Mouse (Mus musculus): ENCODE results near the gene Elovl6. TPM values are rescaled to one million over a fixed set of nuclear protein-coding genes. Genes with fewer than 3 reads are reported as not detected.

Elovl6 gene
- polyA plus RNA-seq, 1 experiment from 2014 or later, result 24.4 TPM

DNA sequence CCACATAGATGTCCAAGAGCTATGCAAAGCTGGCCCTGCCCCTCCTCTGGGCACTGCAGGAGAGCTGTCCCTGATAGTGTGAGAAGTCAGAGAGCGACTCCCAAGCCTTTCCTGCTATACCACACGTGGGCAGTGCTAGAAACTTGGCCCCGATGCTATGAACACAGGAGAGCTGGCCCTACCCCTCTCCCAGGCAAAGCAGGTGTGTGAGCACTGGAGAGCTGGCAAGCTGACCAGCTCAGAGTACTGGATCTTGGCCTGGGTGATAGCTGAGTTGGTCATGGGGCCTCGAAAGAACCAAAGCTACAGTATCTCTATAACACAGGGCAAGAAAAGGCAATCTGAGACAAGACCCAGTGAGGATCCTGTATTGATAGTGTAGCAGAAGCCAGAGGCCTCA is 124.4 kb downstream of the Elovl6 start:
- H3K9me3 ChIP-seq (replicated peaks; ENCODE audit: control insufficient read depth, low read length), result no peaks in the 10 kb centered on the region
- no peak overlapping the region for H3K4me3 ChIP-seq (ENCODE audit: low read depth, low read length)
- ATAC-seq (no peak), DNase-seq (ENCODE audit: low spot score) (no peak)
- WGBS, result 89% methylated on average over 4 of the region's 4 CpGs
- no peaks in the 10 kb centered on the region for H3K4me1 ChIP-seq (ENCODE audit: control insufficient read depth, insufficient read depth, low read length)
- H3K27ac ChIP-seq (ENCODE audit: low read depth, low read length), result no peak overlapping the region
- no peaks in the 10 kb centered on the region for H3K36me3 ChIP-seq (ENCODE audit: control insufficient read depth, insufficient read depth, low read length)
- no peak overlapping the region for H3K9ac ChIP-seq (ENCODE audit: low read length)
- H3K27me3 ChIP-seq (replicated peaks; ENCODE audit: control insufficient read depth, insufficient read depth, low read length), result no peaks in the 10 kb centered on the region
- no peak overlapping the region for H3K4me2 ChIP-seq (ENCODE audit: low read length)

GRCm38 (mm10) chr3:129657222-129657621 is 125.1 kb downstream of the Elovl6 start:
- WGBS, result 90% methylated on average over 9 of the region's 9 CpGs
- no peaks in the 10 kb centered on the region for H3K27me3 ChIP-seq (replicated peaks; ENCODE audit: control insufficient read depth, insufficient read depth, low read length)
- no peaks in the 10 kb centered on the region for H3K4me1 ChIP-seq (ENCODE audit: control insufficient read depth, insufficient read depth, low read length)
- H3K4me3 ChIP-seq (ENCODE audit: low read depth, low read length), result no peak overlapping the region
- H3K9ac ChIP-seq (ENCODE audit: low read length), result no peak overlapping the region
- no peak overlapping the region for H3K4me2 ChIP-seq (ENCODE audit: low read length)
- DNase-seq (ENCODE audit: low spot score) (no peak), ATAC-seq (no peak)
- no peak overlapping the region for H3K27ac ChIP-seq (ENCODE audit: low read depth, low read length)
- H3K9me3 ChIP-seq (replicated peaks; ENCODE audit: control insufficient read depth, low read length), result no peaks in the 10 kb centered on the region
- H3K36me3 ChIP-seq (ENCODE audit: control insufficient read depth, insufficient read depth, low read length), result no peaks in the 10 kb centered on the region

- DNase-seq (ENCODE audit: low spot score) (no peak), ATAC-seq (no peak)
- H3K27ac ChIP-seq (ENCODE audit: low read depth, low read length), result no peak overlapping the region
- no peak overlapping the region for H3K4me3 ChIP-seq (ENCODE audit: low read depth, low read length)
- no peak overlapping the region for H3K4me2 ChIP-seq (ENCODE audit: low read length)
- H3K36me3 ChIP-seq (ENCODE audit: control insufficient read depth, insufficient read depth, low read length), result no peaks in the 10 kb centered on the region
- H3K27me3 ChIP-seq (replicated peaks; ENCODE audit: control insufficient read depth, insufficient read depth, low read length), result no peaks in the 10 kb centered on the region
- WGBS, result 95% methylated on average over 11 of the region's 11 CpGs
- H3K4me1 ChIP-seq (ENCODE audit: control insufficient read depth, insufficient read depth, low read length), result no peaks in the 10 kb centered on the region
- H3K9me3 ChIP-seq (replicated peaks; ENCODE audit: control insufficient read depth, low read length), result no peaks in the 10 kb centered on the region
- no peak overlapping the region for H3K9ac ChIP-seq (ENCODE audit: low read length)
Observed at GRCm38 (mm10) chr3:129657775-129658174, 125.6 kb downstream of the Elovl6 start.

DNA sequence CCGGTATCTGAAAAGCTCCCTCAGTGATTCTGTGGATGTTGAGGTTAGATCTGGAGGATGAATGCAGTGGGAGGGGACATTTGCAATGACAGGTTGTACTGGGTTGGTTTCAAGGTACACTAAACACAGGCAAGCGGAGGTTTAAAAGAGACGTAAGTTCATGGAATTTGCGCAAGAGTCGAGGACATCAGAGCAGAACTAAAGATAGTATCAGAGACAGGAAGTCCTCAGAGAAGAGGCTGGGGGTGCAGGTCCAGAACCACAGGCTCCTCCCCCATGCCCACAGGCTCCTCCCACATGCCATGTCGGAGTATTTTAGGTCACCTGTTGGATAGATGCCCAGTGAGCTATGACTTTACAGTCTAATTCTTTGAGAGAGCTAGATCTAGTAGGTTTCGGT is 126.6 kb downstream of the Elovl6 start:
- H3K27ac ChIP-seq (ENCODE audit: low read depth, low read length), result no peak overlapping the region
- no peak overlapping the region for H3K4me2 ChIP-seq (ENCODE audit: low read length)
- WGBS, result 94% methylated on average over 7 of the region's 7 CpGs
- H3K9ac ChIP-seq (ENCODE audit: low read length), result no peak overlapping the region
- no peaks in the 10 kb centered on the region for H3K36me3 ChIP-seq (ENCODE audit: control insufficient read depth, insufficient read depth, low read length)
- H3K4me1 ChIP-seq (ENCODE audit: control insufficient read depth, insufficient read depth, low read length), result no peaks in the 10 kb centered on the region
- H3K27me3 ChIP-seq (replicated peaks; ENCODE audit: control insufficient read depth, insufficient read depth, low read length), result no peaks in the 10 kb centered on the region
- DNase-seq (ENCODE audit: low spot score) (no peak), ATAC-seq (no peak)
- H3K4me3 ChIP-seq (ENCODE audit: low read depth, low read length), result no peak overlapping the region
- H3K9me3 ChIP-seq (replicated peaks; ENCODE audit: control insufficient read depth, low read length), result no peaks in the 10 kb centered on the region

DNA sequence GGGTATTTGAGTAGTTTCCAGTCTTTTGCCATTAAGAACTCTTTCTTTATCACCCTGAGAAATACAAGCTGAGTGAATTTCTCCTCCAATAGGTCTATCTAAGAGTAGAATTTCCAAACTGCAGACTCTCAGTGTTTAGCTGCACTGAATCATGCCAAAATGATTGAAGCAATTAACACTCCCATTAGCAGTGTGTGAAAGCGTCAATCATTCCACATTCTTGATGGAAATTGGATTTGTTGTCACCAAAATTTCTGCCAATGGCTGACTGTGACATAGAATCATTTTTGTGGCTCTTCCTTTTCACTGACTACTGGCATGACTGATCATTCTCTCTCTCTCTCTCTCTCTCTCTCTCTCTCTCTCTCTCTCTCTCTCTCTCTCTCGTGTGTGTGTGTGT is 131.8 kb downstream of the Elovl6 start:
- ATAC-seq (no peak), DNase-seq (ENCODE audit: low spot score) (peak; percentile 50)
- no peak overlapping the region for H3K4me3 ChIP-seq (ENCODE audit: low read depth, low read length)
- no peaks in the 10 kb centered on the region for H3K27me3 ChIP-seq (replicated peaks; ENCODE audit: control insufficient read depth, insufficient read depth, low read length)
- no peak overlapping the region for H3K4me2 ChIP-seq (ENCODE audit: low read length)
- H3K9me3 ChIP-seq (replicated peaks; ENCODE audit: control insufficient read depth, low read length), result no peaks in the 10 kb centered on the region
- WGBS, result 75% methylated on average over 2 of the region's 2 CpGs
- H3K4me1 ChIP-seq (ENCODE audit: control insufficient read depth, insufficient read depth, low read length), result no peaks in the 10 kb centered on the region
- H3K36me3 ChIP-seq (ENCODE audit: control insufficient read depth, insufficient read depth, low read length), result no peaks in the 10 kb centered on the region
- H3K27ac ChIP-seq (ENCODE audit: low read depth, low read length), result no peak overlapping the region
- no peak overlapping the region for H3K9ac ChIP-seq (ENCODE audit: low read length)

DNA sequence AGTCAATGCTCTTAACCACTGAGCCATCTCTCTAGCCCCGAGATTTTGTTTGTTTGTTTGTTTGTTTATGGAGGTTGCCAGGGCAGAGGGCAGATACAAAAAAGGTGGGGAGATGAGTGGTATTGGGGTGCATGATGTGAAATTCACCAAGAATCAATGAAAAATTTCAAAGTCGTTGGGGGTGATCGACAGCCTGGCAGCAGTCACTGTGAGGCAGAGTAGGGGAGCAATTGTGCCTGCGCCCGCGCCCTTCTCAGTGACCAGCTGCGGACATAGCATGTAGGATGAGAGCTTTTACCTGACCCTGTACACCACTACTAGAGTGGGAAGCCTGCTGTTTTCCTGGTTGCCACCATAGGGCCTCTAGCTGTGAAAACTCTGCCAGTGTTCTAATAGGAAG is 143.8 kb downstream of the Elovl6 start:
- Histone ChIP-seq H3K9me3 (replicated peaks; ENCODE audit: control insufficient read depth, low read length) (no peaks in the 10 kb centered on the region), H3K27me3 (replicated peaks; ENCODE audit: control insufficient read depth, insufficient read depth, low read length) (no peaks in the 10 kb centered on the region), H3K4me1 (ENCODE audit: control insufficient read depth, insufficient read depth, low read length) (no peaks in the 10 kb centered on the region), H3K4me3 (ENCODE audit: low read depth, low read length) (no peak overlapping the region), H3K4me2 (ENCODE audit: low read length) (no peak overlapping the region), H3K27ac (ENCODE audit: low read depth, low read length) (no peak overlapping the region), H3K36me3 (ENCODE audit: control insufficient read depth, insufficient read depth, low read length) (no peaks in the 10 kb centered on the region), H3K9ac (ENCODE audit: low read length) (no peak overlapping the region)
- DNase-seq (ENCODE audit: low spot score), result no peak
- WGBS, result 91% methylated on average over 7 of the region's 7 CpGs
- no peak for ATAC-seq

DNA sequence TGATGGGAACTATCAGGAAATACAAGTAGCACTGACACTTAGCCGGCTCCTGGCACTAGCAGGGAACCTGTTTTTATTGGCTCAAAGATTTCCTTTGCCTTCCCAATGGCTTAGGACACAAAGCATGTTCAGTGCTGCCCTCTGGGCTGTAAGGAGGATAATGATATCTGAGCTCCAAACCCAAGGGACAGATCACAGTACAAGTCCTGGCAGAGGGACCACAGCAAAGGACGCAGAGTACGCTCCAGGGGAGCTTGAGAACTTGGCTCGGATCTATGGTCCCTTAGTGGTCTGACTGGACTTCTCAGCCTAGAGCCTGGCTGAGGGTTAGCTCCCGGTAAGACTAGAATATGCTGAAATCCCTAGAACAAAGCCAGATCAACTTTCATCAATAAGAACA is 148.1 kb downstream of the Elovl6 start:
- Histone ChIP-seq H3K36me3 (ENCODE audit: control insufficient read depth, insufficient read depth, low read length) (no peaks in the 10 kb centered on the region), H3K4me2 (ENCODE audit: low read length) (no peak overlapping the region), H3K27me3 (replicated peaks; ENCODE audit: control insufficient read depth, insufficient read depth, low read length) (no peaks in the 10 kb centered on the region), H3K9me3 (replicated peaks; ENCODE audit: control insufficient read depth, low read length) (no peaks in the 10 kb centered on the region), H3K9ac (ENCODE audit: low read length) (no peak overlapping the region), H3K4me3 (ENCODE audit: low read depth, low read length) (no peak overlapping the region), H3K27ac (ENCODE audit: low read depth, low read length) (no peak overlapping the region), H3K4me1 (ENCODE audit: control insufficient read depth, insufficient read depth, low read length) (no peaks in the 10 kb centered on the region)
- no peak for DNase-seq (ENCODE audit: low spot score)
- no peak for ATAC-seq
- WGBS, result 81% methylated on average over 5 of the region's 5 CpGs

- 90% methylated on average over 4 of the region's 4 CpGs for WGBS
- DNase-seq (ENCODE audit: low spot score) (no peak), ATAC-seq (no peak)
- Histone ChIP-seq H3K27ac (ENCODE audit: low read depth, low read length) (no peak overlapping the region), H3K9me3 (replicated peaks; ENCODE audit: control insufficient read depth, low read length) (no peaks in the 10 kb centered on the region), H3K4me1 (ENCODE audit: control insufficient read depth, insufficient read depth, low read length) (no peaks in the 10 kb centered on the region), H3K4me3 (ENCODE audit: low read depth, low read length) (no peak overlapping the region), H3K36me3 (ENCODE audit: control insufficient read depth, insufficient read depth, low read length) (no peaks in the 10 kb centered on the region), H3K27me3 (replicated peaks; ENCODE audit: control insufficient read depth, insufficient read depth, low read length) (no peaks in the 10 kb centered on the region), H3K9ac (ENCODE audit: low read length) (no peak overlapping the region), H3K4me2 (ENCODE audit: low read length) (no peak overlapping the region)
Observed at GRCm38 (mm10) chr3:129681841-129682240, 149.7 kb downstream of the Elovl6 start.

DNA sequence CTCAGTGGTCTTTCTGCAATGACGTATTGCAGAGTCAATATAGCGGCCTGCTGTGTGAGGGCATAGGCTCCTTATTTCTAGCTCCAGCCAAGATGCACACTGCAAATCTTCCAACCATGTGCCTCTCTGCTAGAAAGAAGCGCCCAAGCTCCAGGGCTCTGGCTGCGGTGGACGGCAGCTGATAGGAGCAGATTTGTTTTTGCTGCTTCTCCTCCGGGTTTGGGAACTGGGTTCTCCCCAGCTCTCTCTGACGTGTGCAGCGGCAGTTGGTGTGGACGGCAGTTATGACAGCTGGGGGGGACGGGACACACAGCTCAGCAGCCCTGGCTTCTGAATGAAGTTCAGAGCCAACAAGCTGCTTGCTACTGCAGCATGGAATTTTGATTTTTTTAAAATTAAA is 150.2 kb downstream of the Elovl6 start:
- DNase-seq (ENCODE audit: low spot score), result peak; percentile 42
- 84% methylated on average over 10 of the region's 10 CpGs for WGBS
- Histone ChIP-seq H3K27me3 (replicated peaks; ENCODE audit: control insufficient read depth, insufficient read depth, low read length) (no peaks in the 10 kb centered on the region), H3K9me3 (replicated peaks; ENCODE audit: control insufficient read depth, low read length) (no peaks in the 10 kb centered on the region), H3K9ac (ENCODE audit: low read length) (no peak overlapping the region), H3K4me3 (ENCODE audit: low read depth, low read length) (no peak overlapping the region), H3K4me1 (ENCODE audit: control insufficient read depth, insufficient read depth, low read length) (no peaks in the 10 kb centered on the region), H3K27ac (ENCODE audit: low read depth, low read length) (no peak overlapping the region), H3K36me3 (ENCODE audit: control insufficient read depth, insufficient read depth, low read length) (no peaks in the 10 kb centered on the region), H3K4me2 (ENCODE audit: low read length) (no peak overlapping the region)
- ATAC-seq, result peak; percentile 51; the same call in 1 of the 2 replicates

All from forebrain, embryonic 14.5 days (tissue).